In genomic region chr11:117959741-117960381, GRCm38 (mm10) we compare ENCODE assay signal across 10 mouse cellular contexts. TPM values are rescaled to one million over a fixed set of nuclear protein-coding genes. Genes with fewer than 3 reads are reported as not detected.
A peak's percentile ranks its signal among the peaks of the same experiment; 100 is the strongest.
DNase-seq lines count a peak whose midpoint lies in the region; ATAC-seq and TF ChIP-seq lines count a peak whose summit lies in the region.
"Had no signal": no experiment of that assay in that cellular context is flagged by ENCODE, and none has a peak within 500 bp of the region (broad histone marks: within the 10 kb centered on the region; RNA-seq: fewer than 3 reads in every experiment).

No protein-coding gene starts in this region.

- intact Hi-C loops in gastrocnemius, adult 2 months (cut with DNase I): no loop called here
- intact Hi-C loops in gastrocnemius, postnatal 14 days (cut with DNase I; ENCODE audit: low total_unique reads): no loop called here

- peak overlapping the region; percentile 29; the same call in 1 of the 2 replicates for H3K4me3 ChIP-seq in gastrocnemius, adult 2 months
- H3K4me3 ChIP-seq in lung, postnatal 0 days (ENCODE audit: low read depth, low read length): no peak overlapping the region
- H3K4me3 ChIP-seq in lung, adult 2 months (replicated peaks; ENCODE audit: extremely low read depth, low read depth, low read length): no peak overlapping the region
- H3K4me3 ChIP-seq in heart, embryonic 16.5 days (ENCODE audit: low read length): no peak overlapping the region
- H3K4me3 ChIP-seq in forebrain, postnatal 0 days (ENCODE audit: low read depth, low read length): no peak overlapping the region
- H3K4me3 ChIP-seq: forebrain, embryonic 15.5 days had no signal

- 38% methylated on average over 17 of the region's 17 CpGs for WGBS in lung, postnatal 0 days
- WGBS in lung, adult 2 months: 32% methylated on average over 17 of the region's 17 CpGs
- 43% methylated on average over 17 of the region's 17 CpGs for WGBS in heart, embryonic 16.5 days
- WGBS in forebrain, postnatal 0 days: 56% methylated on average over 17 of the region's 17 CpGs

- H3K36me3 ChIP-seq in lung, postnatal 0 days (ENCODE audit: insufficient read depth, low read length): no peaks in the 10 kb centered on the region
- H3K36me3 ChIP-seq in heart, embryonic 16.5 days (ENCODE audit: control insufficient read depth, insufficient read depth): no peaks in the 10 kb centered on the region
- H3K36me3 ChIP-seq in forebrain, postnatal 0 days (ENCODE audit: insufficient read depth): no peaks in the 10 kb centered on the region
- H3K36me3 ChIP-seq: forebrain, embryonic 15.5 days had no signal

- peak overlapping the region; percentile 86 for H3K27ac ChIP-seq in gastrocnemius, adult 2 months
- H3K27ac ChIP-seq in lung, postnatal 0 days (ENCODE audit: low read length): peak overlapping the region; percentile 16; the same call in 1 of the 2 replicates
- H3K27ac ChIP-seq in heart, embryonic 16.5 days (ENCODE audit: low read length): no peak overlapping the region
- H3K27ac ChIP-seq in forebrain, postnatal 0 days (ENCODE audit: low read depth, low read length): no peak overlapping the region
- H3K27ac ChIP-seq: forebrain, embryonic 15.5 days had no signal

- H3K4me1 ChIP-seq in lung, postnatal 0 days (ENCODE audit: insufficient read depth, low read depth, low read length): peaks cover 42% of the 10 kb centered on the region; the same call in 1 of the 2 replicates
- H3K4me1 ChIP-seq in lung, adult 2 months (ENCODE audit: control insufficient read depth, insufficient read depth, low read length): peaks cover 43% of the 10 kb centered on the region
- peaks cover 41% of the 10 kb centered on the region for H3K4me1 ChIP-seq in heart, embryonic 16.5 days (ENCODE audit: control insufficient read depth, insufficient read depth, low read length)
- peaks cover 5% of the 10 kb centered on the region; the same call in 1 of the 2 replicates for H3K4me1 ChIP-seq in forebrain, postnatal 0 days (ENCODE audit: insufficient read depth)

- H3K27me3 ChIP-seq in lung, postnatal 0 days (replicated peaks; ENCODE audit: insufficient read depth, low read length): no peaks in the 10 kb centered on the region
- no peaks in the 10 kb centered on the region for H3K27me3 ChIP-seq in heart, embryonic 16.5 days (ENCODE audit: control insufficient read depth, insufficient read depth, low read length)
- H3K27me3 ChIP-seq in forebrain, postnatal 0 days (ENCODE audit: insufficient read depth, low read length): no peaks in the 10 kb centered on the region
- H3K27me3 ChIP-seq: forebrain, embryonic 15.5 days had no signal

- no peak for TF ChIP-seq CTCF in gastrocnemius, adult 2 months (IDR thresholded peaks at IDR 0.05)
- no peak for TF ChIP-seq CTCF in lung, postnatal 0 days (IDR thresholded peaks at IDR 0.05)
- TF ChIP-seq CTCF in lung, adult 2 months (IDR thresholded peaks at IDR 0.05; ENCODE audit: insufficient read depth, low read length): no peak
- no peak for TF ChIP-seq CTCF in forebrain, postnatal 0 days (IDR thresholded peaks at IDR 0.05; ENCODE audit: low read depth)

- ATAC-seq in lung, postnatal 0 days: no peak
- ATAC-seq in heart, embryonic 16.5 days (replicated peaks; ENCODE audit: extremely low read depth, insufficient read depth, low FRiP score): no peak
- peak; percentile 20; the same call in 1 of the 2 replicates for ATAC-seq in neutrophil, adult 5-6 weeks (ENCODE audit: extremely low read depth, insufficient number of reproducible peaks, low FRiP score, poor library complexity, severe bottlenecking)
- ATAC-seq in forebrain, postnatal 0 days: no peak
- ATAC-seq: forebrain, embryonic 15.5 days; inflammation-experienced regulatory T-cells, adult 6 months had no signal

- TF ChIP-seq EP300 in lung, postnatal 0 days (IDR thresholded peaks at IDR 0.05): no peak

- DNase-seq in gastrocnemius, adult 2 months: peak; percentile 63
- no peak for DNase-seq in gastrocnemius, postnatal 14 days
- DNase-seq in lung, postnatal 0 days (ENCODE audit: low spot score): no peak
- DNase-seq in lung, adult 2 months: no peak
- DNase-seq in forebrain, postnatal 0 days: no peak
- DNase-seq in right cerebral cortex, postnatal 10 days (ENCODE audit: low spot score in 2 of 2): no peak

- H3K9ac ChIP-seq in lung, postnatal 0 days (replicated peaks; ENCODE audit: low read depth): no peak overlapping the region
- H3K9ac ChIP-seq in heart, embryonic 16.5 days (ENCODE audit: low read length): peak overlapping the region; percentile 34; the same call in 1 of the 2 replicates
- no peak overlapping the region for H3K9ac ChIP-seq in forebrain, postnatal 0 days
- H3K9ac ChIP-seq: forebrain, embryonic 15.5 days had no signal

- H3K9me3 ChIP-seq in lung, postnatal 0 days (ENCODE audit: low read length): no peaks in the 10 kb centered on the region
- no peaks in the 10 kb centered on the region for H3K9me3 ChIP-seq in heart, embryonic 16.5 days (replicated peaks; ENCODE audit: control insufficient read depth, low read length)
- no peaks in the 10 kb centered on the region for H3K9me3 ChIP-seq in forebrain, postnatal 0 days (ENCODE audit: low read length)
- H3K9me3 ChIP-seq: forebrain, embryonic 15.5 days had no signal

- no peak overlapping the region for H3K4me2 ChIP-seq in lung, postnatal 0 days (replicated peaks; ENCODE audit: low read depth, low read length)
- H3K4me2 ChIP-seq in heart, embryonic 16.5 days (ENCODE audit: low read depth, low read length): no peak overlapping the region
- H3K4me2 ChIP-seq in forebrain, postnatal 0 days (ENCODE audit: low read depth): no peak overlapping the region
- H3K4me2 ChIP-seq: forebrain, embryonic 15.5 days had no signal

- no peak for TF ChIP-seq POLR2A in lung, adult 2 months (IDR thresholded peaks at IDR 0.05; ENCODE audit: borderline replicate concordance, extremely low read depth, low read depth, low read length)

RNA-seq across cellular contexts. Expression of gene Socs3, which starts 10.0 kb away (rescaled TPM):
- total RNA-seq in gastrocnemius, adult 2 months (2021): 10 to 100 TPM in 1 of 2 experiments, 1 to 10 TPM in 1; 1.7 to 10.1 TPM
- 1 to 10 TPM; 2.9 to 3.7 TPM for total RNA-seq in gastrocnemius, postnatal 14 days (2021)
- 27.5 and 57.0 TPM in 2 replicates for polyA plus RNA-seq in lung, postnatal 0 days (2015; fragmentation: Nextera tagmentation; extraction: Ambion mirVana)
- 32.1 and 40.6 TPM in 2 replicates for polyA plus RNA-seq in lung, adult 2 months (2012; rRNA removed)
- polyA plus RNA-seq in heart, embryonic 16.5 days (2015; fragmentation: Nextera tagmentation; extraction: Ambion mirVana): 7.2 and 8.2 TPM in 2 replicates
- 252 and 268 TPM in 2 replicates for total RNA-seq in neutrophil, adult 5-6 weeks (2017)
- total RNA-seq in forebrain, postnatal 0 days (2014; rRNA removed): 7.8 and 11.0 TPM in 2 replicates
- 6.5 and 8.4 TPM in 2 replicates for polyA plus RNA-seq in forebrain, postnatal 0 days (2015; fragmentation: Nextera tagmentation; extraction: Ambion mirVana)

RNA-seq across cellular contexts. Expression of gene Pgs1, which starts 26.2 kb away (rescaled TPM):
- 10 to 100 TPM; 17.2 to 18.0 TPM for total RNA-seq in gastrocnemius, adult 2 months (2021)
- total RNA-seq in gastrocnemius, postnatal 14 days (2021): 10 to 100 TPM; 15.6 to 17.1 TPM
- polyA plus RNA-seq in lung, postnatal 0 days (2015; fragmentation: Nextera tagmentation; extraction: Ambion mirVana): 88.6 and 89.5 TPM in 2 replicates
- 83.2 and 104 TPM in 2 replicates for polyA plus RNA-seq in lung, adult 2 months (2012; rRNA removed)
- 26.9 and 28.9 TPM in 2 replicates for polyA plus RNA-seq in heart, embryonic 16.5 days (2015; fragmentation: Nextera tagmentation; extraction: Ambion mirVana)
- 51.2 and 58.3 TPM in 2 replicates for total RNA-seq in neutrophil, adult 5-6 weeks (2017)
- total RNA-seq in forebrain, postnatal 0 days (2014; rRNA removed): 55.7 and 63.0 TPM in 2 replicates
- polyA plus RNA-seq in forebrain, postnatal 0 days (2015; fragmentation: Nextera tagmentation; extraction: Ambion mirVana): 47.7 and 54.4 TPM in 2 replicates

Comparison
In these comparisons a context has a peak if more than half of its experiments do, and no peak if none do; other contexts are left out.
1. H3K27ac ChIP-seq: peak in gastrocnemius, adult 2 months (single experiment) and lung, postnatal 0 days (single experiment); none in heart, embryonic 16.5 days (single experiment) and forebrain, postnatal 0 days (single experiment).
2. RNA of gene Socs3, which starts 10.0 kb away (total RNA-seq): 252 to 268 TPM in neutrophil, adult 5-6 weeks; 7.8 to 11.0 TPM in forebrain, postnatal 0 days, 1.7 to 10.1 TPM in gastrocnemius, adult 2 months and 2.9 to 3.7 TPM in gastrocnemius, postnatal 14 days; every median in the first group is over 10 times any median in the second.